Mouse (Mus musculus): ENCODE measurements around the gene BC025920. TPM values are rescaled to one million over a fixed set of nuclear protein-coding genes. Genes with fewer than 3 reads are reported as not detected.

BC025920 gene
- total and polyA plus RNA-seq, 3 experiments = 1.4 to 2.3 (median 1.6) TPM

GRCm38 (mm10) chr10:81641566-81641965 is 35.5 kb downstream of the BC025920 start:
- no peaks in the 10 kb centered on the region for H3K9me3 ChIP-seq (replicated peaks; ENCODE audit: low read length)
- in situ Hi-C loops (cut with MboI; ENCODE audit: low pct_ligation_motif_present, low pct_unique_long_range_greater_than_20kb, low sequenced_read_pairs) = no loop called here
- no peaks in the 10 kb centered on the region for H3K36me3 ChIP-seq (replicated peaks in 1 of 2; ENCODE audit: control insufficient read depth in 1 of 2, insufficient read depth in 1 of 2, low read length in 1 of 2)
- peaks cover 17% of the 10 kb centered on the region in 2 experiments for H3K4me1 ChIP-seq (ENCODE audit: control insufficient read depth in 1 of 2, insufficient read depth in 2 of 2)
- H3K4me3 ChIP-seq (replicated peaks in 1 of 3; ENCODE audit: low read depth in 2 of 3, low read length in 2 of 3, poor library complexity in 1 of 3) = no peak overlapping the region
- H3K4me2 ChIP-seq (ENCODE audit: insufficient read depth, low read depth, poor library complexity, severe bottlenecking) = no peak overlapping the region
- TF ChIP-seq HCFC1 (IDR thresholded peaks at IDR 0.05; ENCODE audit: low read depth, low read length) = no peak
- no peak for TF ChIP-seq MAX (IDR thresholded peaks at IDR 0.05; ENCODE audit: low read length)
- TF ChIP-seq TBP (conservative IDR thresholded peaks at IDR 0.05; ENCODE audit: low read depth, low read length) = no peak
- no peak for TF ChIP-seq JUN (IDR thresholded peaks at IDR 0.05; ENCODE audit: insufficient read depth, low read depth, low read length)
- no peak for TF ChIP-seq PAX5 (IDR thresholded peaks at IDR 0.05; ENCODE audit: low read length)
- no peak for TF ChIP-seq JUND (conservative IDR thresholded peaks at IDR 0.05; ENCODE audit: low read depth, low read length)
- no peak for TF ChIP-seq POLR2AphosphoS2 (IDR thresholded peaks at IDR 0.05; ENCODE audit: low read depth, low read length)
- no peak for TF ChIP-seq EP300 (IDR thresholded peaks at IDR 0.05; ENCODE audit: low read length)
- TF ChIP-seq RAD21 (IDR thresholded peaks at IDR 0.05; ENCODE audit: low read depth, low read length) = no peak
- no peak for TF ChIP-seq SIN3A (IDR thresholded peaks at IDR 0.05; ENCODE audit: low read length)
- no peak for DNase-seq (ENCODE audit: extremely low read depth)
- H3K9ac ChIP-seq (ENCODE audit: insufficient read depth, low read depth) = no peak overlapping the region
- H3K79me2 ChIP-seq (replicated peaks; ENCODE audit: control insufficient read depth, extremely low read depth, insufficient read depth, poor library complexity, severe bottlenecking) = no peaks in the 10 kb centered on the region
- peaks cover 40% of the 10 kb centered on the region for H3K27me3 ChIP-seq (replicated peaks)
- no peak overlapping the region for H3K27ac ChIP-seq (ENCODE audit: insufficient read depth, low read depth)
- dilution Hi-C loops (cut with MboI; ENCODE audit: extremely low pct_ligation_motif_present, extremely low pct_unique_long_range_greater_than_20kb, low sequenced_read_pairs) = no loop called here

GRCm38 (mm10) chr10:81641978-81642647 is 36.0 kb downstream of the BC025920 start:
- TF ChIP-seq E2F4 (IDR thresholded peaks at IDR 0.05; ENCODE audit: insufficient replicate concordance, low read depth, low read length) (no peak), MAZ (IDR thresholded peaks at IDR 0.05; ENCODE audit: low read depth, low read length) (no peak), ZC3H11A (IDR thresholded peaks at IDR 0.05; ENCODE audit: low read depth, low read length) (no peak), EP300 (IDR thresholded peaks at IDR 0.05; ENCODE audit: low read length) (no peak), MEF2A (IDR thresholded peaks at IDR 0.05; ENCODE audit: borderline replicate concordance, low read depth, low read length) (no peak), HCFC1 (IDR thresholded peaks at IDR 0.05; ENCODE audit: low read depth, low read length) (no peak), NELFE (IDR thresholded peaks at IDR 0.05; ENCODE audit: low read depth, low read length) (no peak), ELF1 (IDR thresholded peaks at IDR 0.05; ENCODE audit: low read depth, low read length) (no peak), ZMIZ1 (IDR thresholded peaks at IDR 0.05; ENCODE audit: low read depth, low read length) (no peak), TBP (conservative IDR thresholded peaks at IDR 0.05; ENCODE audit: low read depth, low read length) (no peak), MXI1 (IDR thresholded peaks at IDR 0.05; ENCODE audit: low read depth, low read length) (no peak), CHD2 (IDR thresholded peaks at IDR 0.05; ENCODE audit: low read length) (no peak), IRF4 (IDR thresholded peaks at IDR 0.05; ENCODE audit: low read depth, low read length) (no peak), USF1 (IDR thresholded peaks at IDR 0.05; ENCODE audit: low read depth, low read length) (no peak), JUN (IDR thresholded peaks at IDR 0.05; ENCODE audit: insufficient read depth, low read depth, low read length) (no peak), USF2 (conservative IDR thresholded peaks at IDR 0.05; ENCODE audit: low read depth, low read length) (no peak), MYC (IDR thresholded peaks at IDR 0.05; ENCODE audit: low read depth, low read length) (no peak), SIN3A (IDR thresholded peaks at IDR 0.05; ENCODE audit: low read length) (no peak), NRF1 (IDR thresholded peaks at IDR 0.05; ENCODE audit: low read depth, low read length) (no peak), BHLHE40 (IDR thresholded peaks at IDR 0.05; ENCODE audit: low read depth, low read length) (no peak)
- Histone ChIP-seq H3K79me2 (replicated peaks; ENCODE audit: control insufficient read depth, extremely low read depth, insufficient read depth, poor library complexity, severe bottlenecking) (no peaks in the 10 kb centered on the region), H3K9ac (ENCODE audit: insufficient read depth, low read depth) (no peak overlapping the region), H3K36me3 (replicated peaks in 1 of 2; ENCODE audit: control insufficient read depth in 1 of 2, insufficient read depth in 1 of 2, low read length in 1 of 2) (no peaks in the 10 kb centered on the region), H3K4me3 (replicated peaks in 1 of 3; ENCODE audit: low read depth in 2 of 3, low read length in 2 of 3, poor library complexity in 1 of 3) (no peak overlapping the region), H3K27me3 (replicated peaks) (peaks cover 35% of the 10 kb centered on the region), H3K4me2 (ENCODE audit: insufficient read depth, low read depth, poor library complexity, severe bottlenecking) (no peak overlapping the region), H3K9me3 (replicated peaks; ENCODE audit: low read length) (no peaks in the 10 kb centered on the region), H3K4me1 (ENCODE audit: control insufficient read depth in 1 of 2, insufficient read depth in 2 of 2) (peaks cover 17% of the 10 kb centered on the region in 2 experiments), H3K27ac (ENCODE audit: insufficient read depth, low read depth) (no peak overlapping the region)
- dilution Hi-C loops (cut with MboI; ENCODE audit: extremely low pct_ligation_motif_present, extremely low pct_unique_long_range_greater_than_20kb, low sequenced_read_pairs) = no loop called here
- no peak for DNase-seq (ENCODE audit: extremely low read depth)
- in situ Hi-C loops (cut with MboI; ENCODE audit: low pct_ligation_motif_present, low pct_unique_long_range_greater_than_20kb, low sequenced_read_pairs) = no loop called here

Data from CH12.LX (cell line).